Mouse (Mus musculus): ENCODE data around the gene Shank3. TPM values are rescaled to one million over a fixed set of nuclear protein-coding genes. Genes with fewer than 3 reads are reported as not detected.
A peak's percentile ranks its signal among the peaks of the same experiment; 100 is the strongest.

The Shank3 gene
- polyA plus RNA-seq, 1 experiment = 10.2 TPM

DNA sequence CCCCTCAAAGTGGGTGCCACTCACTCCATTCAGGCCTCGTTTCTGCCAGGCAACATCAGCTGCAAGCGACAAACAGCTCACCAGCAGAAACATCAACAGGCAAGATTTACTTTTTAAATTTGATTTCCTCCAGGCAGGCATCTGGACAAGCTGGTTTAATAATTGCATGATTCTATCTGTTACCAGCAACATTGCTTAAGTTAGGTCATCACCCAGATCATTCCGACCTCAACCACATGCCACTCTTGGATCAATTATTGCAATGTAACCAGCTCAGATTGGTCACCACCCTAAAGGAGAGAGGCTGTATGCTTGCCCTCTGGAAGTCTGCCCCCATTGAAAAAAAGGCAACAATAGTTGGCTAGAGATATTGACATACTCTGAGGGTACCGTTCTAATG is 27.9 kb upstream of the Shank3 start:
- Histone ChIP-seq H3K4me1 (ENCODE audit: control insufficient read depth, insufficient read depth, insufficient read length, low read length) (peaks cover 11% of the 10 kb centered on the region), H3K27me3 (ENCODE audit: control insufficient read depth, insufficient read depth, low read length) (no peaks in the 10 kb centered on the region), H3K36me3 (ENCODE audit: control insufficient read depth, insufficient read depth, low read length) (no peaks in the 10 kb centered on the region), H3K4me3 (ENCODE audit: low read depth, low read length) (no peak overlapping the region), H3K27ac (ENCODE audit: insufficient read depth, low read depth, low read length) (no peak overlapping the region)
- TF ChIP-seq CTCF (IDR thresholded peaks at IDR 0.05; ENCODE audit: extremely low read depth, insufficient read length, insufficient replicate concordance, low read depth, low read length) = no peak
- TF ChIP-seq POLR2A (IDR thresholded peaks at IDR 0.05; ENCODE audit: low read depth, low read length) = no peak
- 71% methylated on average over 4 of the region's 4 CpGs for WGBS

DNA sequence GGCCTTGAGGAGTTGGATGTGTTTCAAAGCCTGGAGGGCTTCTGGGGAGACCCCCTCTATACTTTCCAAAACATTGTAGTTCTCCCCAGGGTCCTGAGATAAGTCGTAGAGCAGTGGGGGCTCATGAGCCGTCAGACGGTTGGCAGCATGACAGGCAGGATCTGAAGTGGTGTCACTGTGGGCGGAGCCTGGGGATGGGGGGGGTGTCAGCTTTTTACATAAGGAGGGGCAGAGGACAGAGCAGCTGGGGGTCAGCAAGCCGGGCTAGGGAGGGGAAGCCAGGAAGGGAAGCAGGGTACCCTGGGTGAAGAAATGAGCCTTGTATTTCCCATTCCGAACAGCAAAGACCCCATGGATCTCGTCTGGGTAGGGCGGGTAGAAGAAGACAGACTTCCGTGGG is 26.1 kb upstream of the Shank3 start:
- no peak for TF ChIP-seq CTCF (IDR thresholded peaks at IDR 0.05; ENCODE audit: extremely low read depth, insufficient read length, insufficient replicate concordance, low read depth, low read length)
- no peaks in the 10 kb centered on the region for H3K27me3 ChIP-seq (ENCODE audit: control insufficient read depth, insufficient read depth, low read length)
- no peaks in the 10 kb centered on the region for H3K36me3 ChIP-seq (ENCODE audit: control insufficient read depth, insufficient read depth, low read length)
- 80% methylated on average over 9 of the region's 9 CpGs for WGBS
- H3K27ac ChIP-seq (ENCODE audit: insufficient read depth, low read depth, low read length) = no peak overlapping the region
- H3K4me3 ChIP-seq (ENCODE audit: low read depth, low read length) = no peak overlapping the region
- H3K4me1 ChIP-seq (ENCODE audit: control insufficient read depth, insufficient read depth, insufficient read length, low read length) = peaks cover 13% of the 10 kb centered on the region

- over 99% methylated on average over 8 of the region's 8 CpGs for WGBS
- H3K27me3 ChIP-seq (ENCODE audit: control insufficient read depth, insufficient read depth, low read length) = no peaks in the 10 kb centered on the region
- peaks cover 13% of the 10 kb centered on the region for H3K4me1 ChIP-seq (ENCODE audit: control insufficient read depth, insufficient read depth, insufficient read length, low read length)
- no peak overlapping the region for H3K4me3 ChIP-seq (ENCODE audit: low read depth, low read length)
- TF ChIP-seq CTCF (IDR thresholded peaks at IDR 0.05; ENCODE audit: extremely low read depth, insufficient read length, insufficient replicate concordance, low read depth, low read length) (no peak), POLR2A (IDR thresholded peaks at IDR 0.05; ENCODE audit: low read depth, low read length) (no peak)
- no peak overlapping the region for H3K27ac ChIP-seq (ENCODE audit: insufficient read depth, low read depth, low read length)
- no peaks in the 10 kb centered on the region for H3K36me3 ChIP-seq (ENCODE audit: control insufficient read depth, insufficient read depth, low read length)
These were observed 25.5 kb upstream of the Shank3 start for GRCm38 (mm10) chr15:89473921-89474320.

DNA sequence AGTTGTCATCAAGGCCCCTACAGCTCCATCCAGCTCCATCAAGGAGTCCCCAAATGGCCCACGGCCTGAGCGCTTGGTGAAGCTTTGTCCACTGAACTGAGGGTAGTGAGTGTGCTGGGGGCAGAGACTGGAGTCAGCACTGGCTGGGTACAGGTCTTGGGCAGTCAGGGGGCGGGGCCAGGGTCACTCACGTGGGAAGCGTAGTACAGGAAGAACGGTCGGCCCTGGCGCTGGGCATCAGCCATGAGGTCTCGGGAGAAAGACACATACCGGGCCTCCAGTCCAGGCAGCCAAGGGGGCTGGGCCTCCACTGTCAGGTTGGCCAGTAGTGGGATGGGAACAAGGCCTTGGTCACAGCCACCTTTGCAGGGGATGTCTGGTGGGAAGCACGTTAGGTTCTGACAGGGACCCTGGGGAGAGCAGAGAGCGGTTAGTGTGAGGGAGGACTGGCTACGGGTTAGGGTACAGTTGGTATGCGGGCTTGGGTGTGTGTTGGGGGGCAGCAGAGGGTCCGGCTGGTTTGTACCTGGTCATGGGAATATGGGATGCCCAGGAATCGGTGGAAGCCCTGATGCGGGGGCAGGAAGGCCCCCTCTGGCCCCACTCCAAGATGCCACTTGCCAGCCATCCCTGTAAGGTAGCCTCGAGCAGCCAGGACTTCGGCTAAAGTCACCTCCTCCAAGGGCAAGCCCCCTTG is 24.7 kb upstream of the Shank3 start:
- Histone ChIP-seq H3K27me3 (ENCODE audit: control insufficient read depth, insufficient read depth, low read length) (no peaks in the 10 kb centered on the region), H3K36me3 (ENCODE audit: control insufficient read depth, insufficient read depth, low read length) (no peaks in the 10 kb centered on the region), H3K4me1 (ENCODE audit: control insufficient read depth, insufficient read depth, insufficient read length, low read length) (peaks cover 13% of the 10 kb centered on the region), H3K4me3 (ENCODE audit: low read depth, low read length) (no peak overlapping the region), H3K27ac (ENCODE audit: insufficient read depth, low read depth, low read length) (no peak overlapping the region)
- 95% methylated on average over 19 of the region's 19 CpGs for WGBS
- no peak for TF ChIP-seq CTCF (IDR thresholded peaks at IDR 0.05; ENCODE audit: extremely low read depth, insufficient read length, insufficient replicate concordance, low read depth, low read length)
- TF ChIP-seq POLR2A (IDR thresholded peaks at IDR 0.05; ENCODE audit: low read depth, low read length) = no peak

DNA sequence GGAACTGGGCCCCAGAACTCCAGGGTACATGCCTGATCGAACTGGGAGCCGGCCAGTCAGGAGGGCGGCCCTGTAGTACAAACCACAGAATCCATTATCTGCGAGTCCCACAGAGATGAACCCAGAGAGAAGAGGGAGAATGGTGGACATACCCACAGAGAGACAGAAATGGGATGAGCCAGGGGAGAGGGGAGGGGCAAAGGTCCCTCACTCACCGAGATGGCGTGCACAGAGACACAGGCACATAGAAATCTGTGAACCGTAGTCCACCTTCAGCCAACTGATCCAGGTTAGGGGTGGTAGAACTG is 24.2 kb upstream of the Shank3 start:
- peaks cover 14% of the 10 kb centered on the region for H3K4me1 ChIP-seq (ENCODE audit: control insufficient read depth, insufficient read depth, insufficient read length, low read length)
- no peaks in the 10 kb centered on the region for H3K27me3 ChIP-seq (ENCODE audit: control insufficient read depth, insufficient read depth, low read length)
- WGBS = 97% methylated on average over 7 of the region's 7 CpGs
- peak overlapping the region; percentile 75 for H3K4me3 ChIP-seq (ENCODE audit: low read depth, low read length)
- TF ChIP-seq POLR2A (IDR thresholded peaks at IDR 0.05; ENCODE audit: low read depth, low read length) = no peak
- no peak for TF ChIP-seq CTCF (IDR thresholded peaks at IDR 0.05; ENCODE audit: extremely low read depth, insufficient read length, insufficient replicate concordance, low read depth, low read length)
- no peaks in the 10 kb centered on the region for H3K36me3 ChIP-seq (ENCODE audit: control insufficient read depth, insufficient read depth, low read length)
- no peak overlapping the region for H3K27ac ChIP-seq (ENCODE audit: insufficient read depth, low read depth, low read length)

GRCm38 (mm10) chr15:89475611-89476474 is 23.6 kb upstream of the Shank3 start:
- 11% methylated on average over 44 of the region's 44 CpGs for WGBS
- Histone ChIP-seq H3K27ac (ENCODE audit: insufficient read depth, low read depth, low read length) (peak overlapping the region; percentile 90), H3K4me1 (ENCODE audit: control insufficient read depth, insufficient read depth, insufficient read length, low read length) (peaks cover 17% of the 10 kb centered on the region), H3K36me3 (ENCODE audit: control insufficient read depth, insufficient read depth, low read length) (no peaks in the 10 kb centered on the region), H3K4me3 (ENCODE audit: low read depth, low read length) (peak overlapping the region; percentile 75), H3K27me3 (ENCODE audit: control insufficient read depth, insufficient read depth, low read length) (no peaks in the 10 kb centered on the region)
- TF ChIP-seq POLR2A (IDR thresholded peaks at IDR 0.05; ENCODE audit: low read depth, low read length) (no peak; the same call in 1 of the 2 replicates), CTCF (IDR thresholded peaks at IDR 0.05; ENCODE audit: extremely low read depth, insufficient read length, insufficient replicate concordance, low read depth, low read length) (no peak)

- H3K27me3 ChIP-seq (ENCODE audit: control insufficient read depth, insufficient read depth, low read length) = no peaks in the 10 kb centered on the region
- peak overlapping the region; percentile 75 for H3K4me3 ChIP-seq (ENCODE audit: low read depth, low read length)
- peak overlapping the region; percentile 90 for H3K27ac ChIP-seq (ENCODE audit: insufficient read depth, low read depth, low read length)
- WGBS = 4% methylated on average over 5 of the region's 5 CpGs
- TF ChIP-seq CTCF (IDR thresholded peaks at IDR 0.05; ENCODE audit: extremely low read depth, insufficient read length, insufficient replicate concordance, low read depth, low read length) (no peak), POLR2A (IDR thresholded peaks at IDR 0.05; ENCODE audit: low read depth, low read length) (no peak)
- H3K4me1 ChIP-seq (ENCODE audit: control insufficient read depth, insufficient read depth, insufficient read length, low read length) = peaks cover 18% of the 10 kb centered on the region
- no peaks in the 10 kb centered on the region for H3K36me3 ChIP-seq (ENCODE audit: control insufficient read depth, insufficient read depth, low read length)
These were observed 23.0 kb upstream of the Shank3 start for GRCm38 (mm10) chr15:89476475-89476815.
